ENCODE assay signal across 11 mouse cellular contexts in genomic region chr9:105554439-105554807, GRCm38 (mm10). TPM values are rescaled to one million over a fixed set of nuclear protein-coding genes. Genes with fewer than 3 reads are reported as not detected.
DNase-seq lines count a peak whose midpoint lies in the region; ATAC-seq and TF ChIP-seq lines count a peak whose summit lies in the region.
"Had no signal": no experiment of that assay in that cellular context is flagged by ENCODE, and none has a peak within 500 bp of the region (broad histone marks: within the 10 kb centered on the region; RNA-seq: fewer than 3 reads in every experiment).

No protein-coding gene starts in this region.

- no peaks in the 10 kb centered on the region for H3K9me3 ChIP-seq in neural tube, embryonic 11.5 days (ENCODE audit: control insufficient read depth, low read length)
- H3K9me3 ChIP-seq in limb, embryonic 13.5 days: no peaks in the 10 kb centered on the region

- H3K27me3 ChIP-seq in heart, adult 2 months (ENCODE audit: control insufficient read depth, insufficient read depth, low read length): no peaks in the 10 kb centered on the region
- no peaks in the 10 kb centered on the region for H3K27me3 ChIP-seq in neural tube, embryonic 11.5 days (ENCODE audit: control insufficient read depth, insufficient read depth, low read length)
- peaks cover 6% of the 10 kb centered on the region; the same call in 1 of the 2 replicates for H3K27me3 ChIP-seq in limb, embryonic 13.5 days

- no peak overlapping the region for H3K9ac ChIP-seq in heart, adult 2 months (ENCODE audit: low read depth, low read length)
- H3K9ac ChIP-seq in neural tube, embryonic 11.5 days (ENCODE audit: low read length): peak overlapping the region; percentile 48; the same call in 1 of the 2 replicates
- no peak overlapping the region for H3K9ac ChIP-seq in limb, embryonic 13.5 days

- TF ChIP-seq POLR2A in heart, adult 2 months (IDR thresholded peaks at IDR 0.05; ENCODE audit: insufficient read depth, low read depth, low read length): no peak

- no peak overlapping the region for H3K4me3 ChIP-seq in heart, adult 2 months
- no peak overlapping the region for H3K4me3 ChIP-seq in neural tube, embryonic 11.5 days (ENCODE audit: low read depth, low read length)
- H3K4me3 ChIP-seq in limb, embryonic 13.5 days: peak overlapping the region; percentile 25; the same call in 1 of the 2 replicates

- ATAC-seq in neural tube, embryonic 11.5 days (ENCODE audit: insufficient read depth, low FRiP score, low TSS enrichment): no peak
- no peak for ATAC-seq in limb, embryonic 13.5 days (ENCODE audit: low FRiP score, low read depth)
- no peak for ATAC-seq in erythroblast, adult 5-6 weeks (replicated peaks; ENCODE audit: low FRiP score, poor library complexity, severe bottlenecking)
- ATAC-seq in activated CD4-positive, CD25-positive, alpha-beta regulatory T cell, adult 4 months: no peak
- ATAC-seq: Patski had no signal

- H3K4me2 ChIP-seq in neural tube, embryonic 11.5 days (ENCODE audit: low read depth): peak overlapping the region; percentile 35
- peak overlapping the region; percentile 52 for H3K4me2 ChIP-seq in limb, embryonic 13.5 days (replicated peaks)

- TF ChIP-seq CTCF in heart, adult 2 months (IDR thresholded peaks at IDR 0.05): no peak

- no peaks in the 10 kb centered on the region for H3K4me1 ChIP-seq in heart, adult 2 months (ENCODE audit: control insufficient read depth, insufficient read depth, low read length)
- H3K4me1 ChIP-seq in neural tube, embryonic 11.5 days (ENCODE audit: control insufficient read depth, insufficient read depth, low read length): no peaks in the 10 kb centered on the region; the same call in none of the 2 replicates
- peaks cover 19% of the 10 kb centered on the region for H3K4me1 ChIP-seq in limb, embryonic 13.5 days

- 70% methylated on average over 7 of the region's 7 CpGs for WGBS in heart, adult 2 months
- WGBS in neural tube, embryonic 11.5 days: 71% methylated on average over 7 of the region's 7 CpGs
- 52% methylated on average over 7 of the region's 7 CpGs for WGBS in limb, embryonic 13.5 days

- DNase-seq in heart, adult 11 months: peak; percentile 21
- no peak for DNase-seq in heart, adult 2 months
- no peak for DNase-seq in neural tube, embryonic 11.5 days (ENCODE audit: low spot score)
- DNase-seq in neural tube, embryonic 10.5 days (ENCODE audit: extremely low spot score, low spot score): no peak
- no peak for DNase-seq in thymus, postnatal 14 days
- DNase-seq: kidney, adult 11 months; thymus, postnatal 4 days had no signal

- no peaks in the 10 kb centered on the region for H3K79me2 ChIP-seq in heart, adult 2 months (replicated peaks; ENCODE audit: control insufficient read depth, insufficient read depth, low read length)

- no peak overlapping the region for H3K27ac ChIP-seq in heart, adult 2 months
- peak overlapping the region; percentile 70 for H3K27ac ChIP-seq in neural tube, embryonic 11.5 days (ENCODE audit: low read depth, low read length)
- no peak overlapping the region for H3K27ac ChIP-seq in limb, embryonic 13.5 days

- intact Hi-C loops in heart, adult 2 months (cut with DNase I): no loop called here

- TF ChIP-seq EP300 in heart, adult 2 months (IDR thresholded peaks at IDR 0.05; ENCODE audit: insufficient read depth, low read depth, low read length): no peak

- H3K36me3 ChIP-seq in heart, adult 2 months (ENCODE audit: control insufficient read depth, insufficient read depth, low read length): no peaks in the 10 kb centered on the region
- no peaks in the 10 kb centered on the region for H3K36me3 ChIP-seq in neural tube, embryonic 11.5 days (ENCODE audit: control insufficient read depth, insufficient read depth, low read length)
- no peaks in the 10 kb centered on the region for H3K36me3 ChIP-seq in limb, embryonic 13.5 days

RNA-seq across cellular contexts. Expression of gene Atp2c1, which starts 27.3 kb away (rescaled TPM):
- total RNA-seq in heart, adult 2 months (2021): 10 to 100 TPM; 57.7 to 62.9 TPM
- 26.6 and 54.2 TPM in 2 replicates for polyA plus RNA-seq in heart, adult 2 months (2012; rRNA removed)
- 90.7 and 91.5 TPM in 2 replicates for polyA plus RNA-seq in neural tube, embryonic 11.5 days (2014; fragmentation: Nextera tagmentation; extraction: Ambion mirVana)
- polyA plus RNA-seq in limb, embryonic 13.5 days (2015; fragmentation: Nextera tagmentation; extraction: Ambion mirVana): 49.7 and 57.3 TPM in 2 replicates
- 11.5 and 15.4 TPM in 2 replicates for total RNA-seq in erythroblast, adult 5-6 weeks (2015; ENCODE audit: low replicate concordance)
- total RNA-seq in erythroblast, adult 5-6 weeks (2017; ENCODE audit: low replicate concordance): 29.7 and 33.7 TPM in 2 replicates
- polyA plus RNA-seq in activated CD4-positive, CD25-positive, alpha-beta regulatory T cell, adult 4 months (2017; shearing (Covaris generic)): 10 to 100 TPM; 19.7 to 19.9 TPM
